Mouse (Mus musculus) intestine, postnatal 0 days (tissue): ENCODE results near the gene Rnf166. TPM values are rescaled to one million over a fixed set of nuclear protein-coding genes. Genes with fewer than 3 reads are reported as not detected.

Source experiments
- ATAC-seq: fragments of 200-750 bp; cut with Nextera tagmentation; 2 replicates; pipeline ENCODE4 v1.8.0; 2017; ENCODE audit warnings: mild to moderate bottlenecking, moderate TSS enrichment, moderate library complexity
- H3K27ac ChIP-seq: fragments of 300-500 bp; sonication (generic); 2 replicates; pipeline ENCODE4 v1.5.1; 2014; ENCODE audit warnings: mild to moderate bottlenecking, low read depth, low read length, moderate library complexity
- H3K27me3 ChIP-seq: fragments of 300-500 bp; sonication (generic); replicated peaks from 2 replicates; pipeline ENCODE4 v1.6.1; 2014; ENCODE audit warnings: low read length, mixed read lengths; ENCODE audit not compliant: control insufficient read depth, insufficient read depth
- H3K36me3 ChIP-seq: fragments of 300-500 bp; sonication (generic); 2 replicates; pipeline ENCODE4 v1.6.1; 2014; ENCODE audit warnings: mild to moderate bottlenecking, moderate library complexity; ENCODE audit not compliant: control insufficient read depth, insufficient read depth
- H3K4me1 ChIP-seq: fragments of 300-500 bp; sonication (generic); replicated peaks from 2 replicates; pipeline ENCODE4 v1.6.1; 2014; ENCODE audit warnings: antibody characterized with exemption, low read length, mixed read lengths; ENCODE audit not compliant: control insufficient read depth, insufficient read depth
- H3K4me2 ChIP-seq: fragments of 300-500 bp; sonication (generic); replicated peaks from 2 replicates; pipeline ENCODE4 v1.6.1; 2014; ENCODE audit warnings: low read depth, mild to moderate bottlenecking, moderate library complexity
- H3K4me3 ChIP-seq: fragments of 300-500 bp; sonication (generic); 2 replicates; pipeline ENCODE4 v1.5.1; 2014; ENCODE audit warnings: low read depth, low read length
- H3K9ac ChIP-seq: fragments of 300-500 bp; sonication (generic); 2 replicates; pipeline ENCODE4 v1.6.1; 2014; ENCODE audit warnings: mild to moderate bottlenecking, low read depth, low read length
- H3K9me3 ChIP-seq: fragments of 300-500 bp; sonication (generic); 2 replicates; pipeline ENCODE4 v1.6.1; 2016; ENCODE audit warnings: mixed run types; ENCODE audit not compliant: control insufficient read depth
- CTCF ChIP-seq: sonication (generic); IDR thresholded peaks from 2 replicates; pipeline ENCODE4 v1.5.1; 2016; ENCODE audit warnings: low read depth, mild to moderate bottlenecking, control low read depth, antibody characterized with exemption, moderate library complexity
- WGBS: fragments of 180-500 bp; shearing (Covaris S2); extraction: QIAGEN DNeasy Blood & Tissue Kit; methylation state at CpG from one replicate; pipeline ENCODE4 v1.1.7; 2014; 5-methylcytosine and 5-hydroxymethylcytosine counted together
- polyA plus RNA-seq: library from polyadenylated mRNA; unstranded; fragments of >200 nt; fragmentation: Nextera tagmentation; extraction: Ambion mirVana; gene quantifications from 2 replicates; pipeline ENCODE4 v1.2.1, GENCODE M21; 2015

Rnf166 gene
- polyA plus RNA-seq, 1 experiment from 2014 or later: 22.8 TPM

- no peak overlapping the region for H3K4me2 ChIP-seq
- no peak overlapping the region for H3K9ac ChIP-seq
- H3K27ac ChIP-seq: no peak overlapping the region
- H3K4me1 ChIP-seq: no peaks in the 10 kb centered on the region
- no peaks in the 10 kb centered on the region for H3K9me3 ChIP-seq
- WGBS: 68% methylated on average over 17 of the region's 17 CpGs
- peak; percentile 61 for TF ChIP-seq CTCF
- no peak for ATAC-seq
- peaks cover 67% of the 10 kb centered on the region for H3K36me3 ChIP-seq
- no peak overlapping the region for H3K4me3 ChIP-seq
- H3K27me3 ChIP-seq: no peaks in the 10 kb centered on the region
Measured at GRCm38 (mm10) chr8:122497912-122498311, 22.0 kb upstream of the Rnf166 start.

GRCm38 (mm10) chr8:122497016-122497734 lies 21.3 kb upstream of the Rnf166 start:
- no peak for TF ChIP-seq CTCF
- H3K9me3 ChIP-seq: no peaks in the 10 kb centered on the region
- H3K36me3 ChIP-seq: peaks cover 74% of the 10 kb centered on the region
- WGBS: 88% methylated on average over 11 of the region's 12 CpGs
- no peak for ATAC-seq
- no peak overlapping the region for H3K4me3 ChIP-seq
- no peaks in the 10 kb centered on the region for H3K4me1 ChIP-seq
- H3K27me3 ChIP-seq: no peaks in the 10 kb centered on the region
- H3K9ac ChIP-seq: no peak overlapping the region
- H3K27ac ChIP-seq: no peak overlapping the region
- H3K4me2 ChIP-seq: no peak overlapping the region

GRCm38 (mm10) chr8:122488387-122488786 lies 12.5 kb upstream of the Rnf166 start:
- 92% methylated on average over 9 of the region's 9 CpGs for WGBS
- H3K4me2 ChIP-seq: no peak overlapping the region
- no peak for ATAC-seq
- H3K9ac ChIP-seq: no peak overlapping the region
- no peak overlapping the region for H3K4me3 ChIP-seq
- TF ChIP-seq CTCF: no peak
- H3K27me3 ChIP-seq: no peaks in the 10 kb centered on the region
- peaks cover 91% of the 10 kb centered on the region for H3K36me3 ChIP-seq
- H3K4me1 ChIP-seq: no peaks in the 10 kb centered on the region
- H3K27ac ChIP-seq: no peak overlapping the region
- no peaks in the 10 kb centered on the region for H3K9me3 ChIP-seq

- 83% methylated on average over 12 of the region's 12 CpGs for WGBS
- Histone ChIP-seq H3K27ac (no peak overlapping the region), H3K9me3 (no peaks in the 10 kb centered on the region), H3K9ac (no peak overlapping the region), H3K27me3 (no peaks in the 10 kb centered on the region), H3K4me3 (no peak overlapping the region), H3K36me3 (peaks cover 87% of the 10 kb centered on the region), H3K4me2 (no peak overlapping the region), H3K4me1 (no peaks in the 10 kb centered on the region)
- no peak for ATAC-seq
- TF ChIP-seq CTCF: no peak
Measured at GRCm38 (mm10) chr8:122484831-122485230, 9.0 kb upstream of the Rnf166 start.

GRCm38 (mm10) chr8:122483877-122484276 lies 8.0 kb upstream of the Rnf166 start:
- Histone ChIP-seq H3K4me3 (no peak overlapping the region), H3K9me3 (no peaks in the 10 kb centered on the region), H3K4me2 (no peak overlapping the region), H3K36me3 (peaks cover 88% of the 10 kb centered on the region), H3K27ac (no peak overlapping the region), H3K27me3 (no peaks in the 10 kb centered on the region), H3K9ac (no peak overlapping the region), H3K4me1 (no peaks in the 10 kb centered on the region)
- no peak for ATAC-seq
- 95% methylated on average over 7 of the region's 7 CpGs for WGBS
- peak; percentile 49 for TF ChIP-seq CTCF

GRCm38 (mm10) chr8:122482448-122482847 lies 6.6 kb upstream of the Rnf166 start:
- H3K9me3 ChIP-seq: no peaks in the 10 kb centered on the region
- H3K9ac ChIP-seq: no peak overlapping the region
- H3K27ac ChIP-seq: peak overlapping the region; percentile 35; the same call in 1 of the 2 replicates
- peaks cover 81% of the 10 kb centered on the region for H3K36me3 ChIP-seq
- H3K4me3 ChIP-seq: no peak overlapping the region
- 92% methylated on average over 8 of the region's 8 CpGs for WGBS
- ATAC-seq: no peak
- no peak for TF ChIP-seq CTCF
- no peaks in the 10 kb centered on the region for H3K4me1 ChIP-seq
- H3K27me3 ChIP-seq: no peaks in the 10 kb centered on the region
- no peak overlapping the region for H3K4me2 ChIP-seq
